Mouse (Mus musculus): ENCODE results near the gene Zfp385c. TPM values are rescaled to one million over a fixed set of nuclear protein-coding genes. Genes with fewer than 3 reads are reported as not detected.

Zfp385c gene
- total and polyA plus RNA-seq, 3 experiments, result 0.12 to 0.15 TPM; not detected in 1

DNA sequence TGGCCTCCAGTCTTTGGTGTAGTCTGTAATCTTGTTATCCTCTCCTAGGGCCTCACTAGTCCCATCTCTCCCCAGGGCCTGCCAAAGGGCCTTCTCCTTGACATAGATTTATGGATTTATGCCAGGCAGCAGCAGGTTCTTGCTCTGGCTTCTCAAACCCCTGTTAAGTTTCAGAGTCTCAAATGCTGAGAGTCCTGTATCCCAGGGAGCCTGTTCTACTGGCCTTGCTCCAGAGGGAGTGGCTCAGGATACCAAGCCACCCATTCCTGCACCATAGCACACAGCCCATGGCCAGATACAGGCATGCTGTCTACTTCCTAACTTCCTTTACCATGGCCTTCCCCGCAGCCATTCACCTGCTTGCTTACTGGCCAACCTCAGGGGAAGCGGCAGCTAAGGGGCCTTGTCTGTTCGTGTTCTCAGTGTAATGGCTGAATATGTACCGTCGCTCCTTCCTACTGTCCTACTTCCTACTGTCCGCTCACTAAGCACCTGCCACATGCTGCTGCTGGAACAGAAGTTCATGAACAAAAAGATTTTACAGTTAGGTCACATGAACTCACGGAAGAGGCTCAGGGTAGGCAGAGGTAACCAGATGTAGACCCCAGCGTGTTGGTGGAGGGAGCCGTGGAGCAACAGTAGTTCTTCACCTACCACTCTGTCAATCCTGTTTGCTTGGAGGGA is 113.0 kb downstream of the Zfp385c start:
- Histone ChIP-seq H3K27ac (ENCODE audit: control insufficient read depth, low read depth, low read length) (no peak overlapping the region), H3K9ac (ENCODE audit: control insufficient read depth, low read depth, low read length, poor library complexity, severe bottlenecking) (no peak overlapping the region), H3K4me1 (ENCODE audit: control insufficient read depth in 1 of 2, insufficient read depth in 2 of 2, low read length in 2 of 2) (peaks cover 9 to 14% of the 10 kb centered on the region in 2 experiments), H3K9me3 (replicated peaks; ENCODE audit: insufficient read depth, low read length) (no peaks in the 10 kb centered on the region), H3K36me3 (ENCODE audit: control insufficient read depth in 1 of 2, insufficient read depth in 2 of 2, low read length in 2 of 2) (peaks cover 10 to 15% of the 10 kb centered on the region in 2 experiments), H3K27me3 (ENCODE audit: control insufficient read depth in 1 of 2, insufficient read depth in 2 of 2, low read length in 2 of 2) (no peaks in the 10 kb centered on the region), H3K79me2 (ENCODE audit: control insufficient read depth, insufficient read depth, low read length, poor library complexity) (no peaks in the 10 kb centered on the region; the same call in 1 of the 2 replicates), H3K4me3 (ENCODE audit: control insufficient read depth in 1 of 2, insufficient read depth in 1 of 2, low read depth in 2 of 2, low read length in 2 of 2) (no peak overlapping the region)
- TF ChIP-seq EP300 (IDR thresholded peaks at IDR 0.05; ENCODE audit: low read depth in 1 of 2, low read length in 2 of 2) (no peak), CHD2 (IDR thresholded peaks at IDR 0.05; ENCODE audit: low read length) (no peak), NELFE (IDR thresholded peaks at IDR 0.05; ENCODE audit: low read depth, low read length) (no peak), MAX (IDR thresholded peaks at IDR 0.05; ENCODE audit: low read length) (no peak), UBTF (IDR thresholded peaks at IDR 0.05; ENCODE audit: borderline replicate concordance, insufficient read depth, low read depth, low read length) (no peak), SIN3A (IDR thresholded peaks at IDR 0.05; ENCODE audit: low read length) (no peak), MAZ (IDR thresholded peaks at IDR 0.05; ENCODE audit: low read depth, low read length) (no peak), POLR2A (IDR thresholded peaks at IDR 0.05; ENCODE audit: control insufficient read depth in 1 of 2, insufficient read depth in 1 of 2, low read depth in 1 of 2, low read length in 2 of 2, poor library complexity in 1 of 2) (no peak), TAL1 (IDR thresholded peaks at IDR 0.05; ENCODE audit: low read length) (no peak), CHD1 (IDR thresholded peaks at IDR 0.05; ENCODE audit: low read depth, low read length) (no peak), POLR2AphosphoS2 (IDR thresholded peaks at IDR 0.05; ENCODE audit: low read length) (no peak), KAT2A (conservative IDR thresholded peaks at IDR 0.05; ENCODE audit: low read depth, low read length) (no peak), MXI1 (IDR thresholded peaks at IDR 0.05; ENCODE audit: low read depth, low read length) (no peak)
- no peak for DNase-seq (ENCODE audit: low read depth, low spot score)

DNA sequence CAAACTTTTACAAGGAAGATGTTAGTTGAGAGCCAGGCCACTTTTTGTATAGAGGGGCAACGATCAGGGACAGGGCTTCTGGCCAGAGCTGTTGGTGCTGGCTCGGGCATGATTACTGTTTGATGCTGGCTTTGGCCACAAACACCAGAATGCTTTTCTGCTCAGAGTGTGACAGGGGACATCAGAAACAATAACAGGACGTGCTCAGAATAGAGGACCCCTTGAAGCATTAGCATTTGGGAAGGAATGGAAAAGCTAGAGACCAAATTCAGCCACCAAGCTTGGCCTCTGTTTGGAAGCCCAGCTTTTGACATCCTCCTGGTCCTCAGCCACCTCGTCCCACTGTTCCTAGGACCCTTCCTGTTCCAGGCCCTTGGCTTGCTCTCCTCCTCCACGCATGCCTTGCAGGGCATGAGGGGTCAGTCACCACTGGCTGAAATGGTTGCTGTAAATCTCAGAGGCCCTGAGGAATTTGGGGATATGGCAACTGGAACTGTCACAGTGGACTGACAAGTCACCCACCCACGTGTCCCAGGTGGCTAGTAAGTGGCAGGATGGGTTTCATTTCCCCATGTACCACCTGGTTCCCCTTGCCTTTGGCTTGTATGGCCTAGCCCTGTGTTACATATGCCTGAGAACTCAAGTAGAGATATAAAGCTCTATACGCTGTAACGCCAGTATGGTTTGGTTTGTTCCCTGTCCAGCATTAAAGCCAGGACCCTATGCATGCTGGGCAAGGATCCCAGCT is 114.2 kb downstream of the Zfp385c start:
- no peak overlapping the region for H3K27ac ChIP-seq (ENCODE audit: control insufficient read depth, low read depth, low read length)
- no peak for DNase-seq (ENCODE audit: low read depth, low spot score)
- H3K9me3 ChIP-seq (replicated peaks; ENCODE audit: insufficient read depth, low read length), result no peaks in the 10 kb centered on the region
- H3K9ac ChIP-seq (ENCODE audit: control insufficient read depth, low read depth, low read length, poor library complexity, severe bottlenecking), result no peak overlapping the region
- H3K4me1 ChIP-seq (ENCODE audit: control insufficient read depth in 1 of 2, insufficient read depth in 2 of 2, low read length in 2 of 2), result peaks cover 9 to 18% of the 10 kb centered on the region in 2 experiments
- TF ChIP-seq CHD1 (IDR thresholded peaks at IDR 0.05; ENCODE audit: low read depth, low read length), result no peak
- TF ChIP-seq POLR2AphosphoS2 (IDR thresholded peaks at IDR 0.05; ENCODE audit: low read length), result 0 out of 2 replicates have a peak, but pooled peaks have one; percentile 15
- no peaks in the 10 kb centered on the region for H3K27me3 ChIP-seq (ENCODE audit: control insufficient read depth in 1 of 2, insufficient read depth in 2 of 2, low read length in 2 of 2)
- peaks cover 5 to 17% of the 10 kb centered on the region in 2 experiments for H3K36me3 ChIP-seq (ENCODE audit: control insufficient read depth in 1 of 2, insufficient read depth in 2 of 2, low read length in 2 of 2)
- no peaks in the 10 kb centered on the region; the same call in 1 of the 2 replicates for H3K79me2 ChIP-seq (ENCODE audit: control insufficient read depth, insufficient read depth, low read length, poor library complexity)
- no peak overlapping the region for H3K4me3 ChIP-seq (ENCODE audit: control insufficient read depth in 1 of 2, insufficient read depth in 1 of 2, low read depth in 2 of 2, low read length in 2 of 2)

Other genes with a start within 250 kb of the Zfp385c start
- 31.5 and 34.7 TPM in 2 replicates for gene Klhl11, start 219.7 kb downstream of the Zfp385c start, total RNA-seq (2012; rRNA removed)
- gene Klhl11, start 219.7 kb downstream of the Zfp385c start, polyA plus RNA-seq (2012; ENCODE audit: insufficient read depth in 1 of 2, insufficient read length in 2 of 2, low read depth in 1 of 2, low replicate concordance in 2 of 2, missing spikeins in 1 of 2), result 10 to 100 TPM in 1 of 2 experiments, not detected in 1; 11.5 TPM
- gene Acly, start 164.5 kb downstream of the Zfp385c start, total RNA-seq (2012; rRNA removed), result 220 and 234 TPM in 2 replicates
- gene Acly, start 164.5 kb downstream of the Zfp385c start, polyA plus RNA-seq (2012; ENCODE audit: insufficient read depth in 1 of 2, insufficient read length in 2 of 2, low read depth in 1 of 2, low replicate concordance in 2 of 2, missing spikeins in 1 of 2), result 100 to 1,000 TPM in 1 of 2 experiments, not detected in 1; 167 TPM
- 0.23 and 0.46 TPM in 2 replicates for gene Ttc25, start 146.8 kb downstream of the Zfp385c start, total RNA-seq (2012; rRNA removed)
- gene Ttc25, start 146.8 kb downstream of the Zfp385c start, polyA plus RNA-seq (2012; ENCODE audit: insufficient read depth in 1 of 2, insufficient read length in 2 of 2, low read depth in 1 of 2, low replicate concordance in 2 of 2, missing spikeins in 1 of 2), result under 1 TPM in 1 of 2 experiments, not detected in 1; 0.92 TPM
- 19.0 and 20.1 TPM in 2 replicates for gene Cnp, start 117.6 kb downstream of the Zfp385c start, total RNA-seq (2012; rRNA removed)
- gene Cnp, start 117.6 kb downstream of the Zfp385c start, polyA plus RNA-seq (2012; ENCODE audit: insufficient read depth in 1 of 2, insufficient read length in 2 of 2, low read depth in 1 of 2, low replicate concordance in 2 of 2, missing spikeins in 1 of 2), result 10 to 100 TPM in 1 of 2 experiments, not detected in 1; 20.8 TPM
- 37.1 and 40.5 TPM in 2 replicates for gene Nkiras2, start 73.2 kb downstream of the Zfp385c start, total RNA-seq (2012; rRNA removed)
- gene Nkiras2, start 73.2 kb downstream of the Zfp385c start, polyA plus RNA-seq (2012; ENCODE audit: insufficient read depth in 1 of 2, insufficient read length in 2 of 2, low read depth in 1 of 2, low replicate concordance in 2 of 2, missing spikeins in 1 of 2), result 10 to 100 TPM in 1 of 2 experiments, not detected in 1; 49.9 TPM
- gene Dnajc7, start 72.3 kb downstream of the Zfp385c start, total RNA-seq (2012; rRNA removed), result 230 and 233 TPM in 2 replicates
- gene Dnajc7, start 72.3 kb downstream of the Zfp385c start, polyA plus RNA-seq (2012; ENCODE audit: insufficient read depth in 1 of 2, insufficient read length in 2 of 2, low read depth in 1 of 2, low replicate concordance in 2 of 2, missing spikeins in 1 of 2), result 100 to 1,000 TPM; 346 to 452 TPM
- gene Dhx58, start 11.8 kb upstream of the Zfp385c start, total RNA-seq (2012; rRNA removed), result 2.9 and 3.6 TPM in 2 replicates
- 1 to 10 TPM in 1 of 2 experiments, not detected in 1; 3.9 TPM for gene Dhx58, start 11.8 kb upstream of the Zfp385c start, polyA plus RNA-seq (2012; ENCODE audit: insufficient read depth in 1 of 2, insufficient read length in 2 of 2, low read depth in 1 of 2, low replicate concordance in 2 of 2, missing spikeins in 1 of 2)
- 57.9 and 59.6 TPM in 2 replicates for gene Kat2a, start 20.0 kb upstream of the Zfp385c start, total RNA-seq (2012; rRNA removed)
- 100 to 1,000 TPM in 1 of 2 experiments, 10 to 100 TPM in 1; 63.7 to 143 TPM for gene Kat2a, start 20.0 kb upstream of the Zfp385c start, polyA plus RNA-seq (2012; ENCODE audit: insufficient read depth in 1 of 2, insufficient read length in 2 of 2, low read depth in 1 of 2, low replicate concordance in 2 of 2, missing spikeins in 1 of 2)
- 0.49 and 0.73 TPM in 2 replicates for gene Hspb9, start 21.4 kb upstream of the Zfp385c start, total RNA-seq (2012; rRNA removed)
- 1 to 10 TPM in 1 of 2 experiments, not detected in 1; 2.1 TPM for gene Hspb9, start 21.4 kb upstream of the Zfp385c start, polyA plus RNA-seq (2012; ENCODE audit: insufficient read depth in 1 of 2, insufficient read length in 2 of 2, low read depth in 1 of 2, low replicate concordance in 2 of 2, missing spikeins in 1 of 2)
- gene Rab5c, start 45.8 kb upstream of the Zfp385c start, total RNA-seq (2012; rRNA removed), result 233 and 263 TPM in 2 replicates
- 100 to 1,000 TPM in 1 of 2 experiments, not detected in 1; 249 TPM for gene Rab5c, start 45.8 kb upstream of the Zfp385c start, polyA plus RNA-seq (2012; ENCODE audit: insufficient read depth in 1 of 2, insufficient read length in 2 of 2, low read depth in 1 of 2, low replicate concordance in 2 of 2, missing spikeins in 1 of 2)
- 0.07 and 0.08 TPM in 2 replicates for gene Kcnh4, start 67.5 kb upstream of the Zfp385c start, total RNA-seq (2012; rRNA removed)
- gene Kcnh4, start 67.5 kb upstream of the Zfp385c start, polyA plus RNA-seq (2012; ENCODE audit: insufficient read depth in 1 of 2, insufficient read length in 2 of 2, low read depth in 1 of 2, low replicate concordance in 2 of 2, missing spikeins in 1 of 2), result under 1 TPM in 1 of 2 experiments, not detected in 1; 0.04 TPM
- not detected in 2 replicates for gene Hcrt, start 70.5 kb upstream of the Zfp385c start, total RNA-seq (2012; rRNA removed)
- gene Hcrt, start 70.5 kb upstream of the Zfp385c start, polyA plus RNA-seq (2012; ENCODE audit: insufficient read depth in 1 of 2, insufficient read length in 2 of 2, low read depth in 1 of 2, low replicate concordance in 2 of 2, missing spikeins in 1 of 2), result not detected
- 5.7 and 7.1 TPM in 2 replicates for gene Ghdc, start 78.5 kb upstream of the Zfp385c start, total RNA-seq (2012; rRNA removed)
- gene Ghdc, start 78.5 kb upstream of the Zfp385c start, polyA plus RNA-seq (2012; ENCODE audit: insufficient read depth in 1 of 2, insufficient read length in 2 of 2, low read depth in 1 of 2, low replicate concordance in 2 of 2, missing spikeins in 1 of 2), result 1 to 10 TPM in 1 of 2 experiments, not detected in 1; 9.2 TPM
- gene Stat5b, start 158.3 kb upstream of the Zfp385c start, total RNA-seq (2012; rRNA removed), result 28.7 and 29.3 TPM in 2 replicates
- 10 to 100 TPM; 32.3 to 37.0 TPM for gene Stat5b, start 158.3 kb upstream of the Zfp385c start, polyA plus RNA-seq (2012; ENCODE audit: insufficient read depth in 1 of 2, insufficient read length in 2 of 2, low read depth in 1 of 2, low replicate concordance in 2 of 2, missing spikeins in 1 of 2)
- gene Stat5a, start 166.9 kb upstream of the Zfp385c start, total RNA-seq (2012; rRNA removed), result 54.2 and 59.0 TPM in 2 replicates
- gene Stat5a, start 166.9 kb upstream of the Zfp385c start, polyA plus RNA-seq (2012; ENCODE audit: insufficient read depth in 1 of 2, insufficient read length in 2 of 2, low read depth in 1 of 2, low replicate concordance in 2 of 2, missing spikeins in 1 of 2), result 10 to 100 TPM in 1 of 2 experiments, not detected in 1; 86.8 TPM
- 25.7 and 31.1 TPM in 2 replicates for gene Stat3, start 247.1 kb upstream of the Zfp385c start, total RNA-seq (2012; rRNA removed)
- 100 to 1,000 TPM in 1 of 2 experiments, 10 to 100 TPM in 1; 64.7 to 249 TPM for gene Stat3, start 247.1 kb upstream of the Zfp385c start, polyA plus RNA-seq (2012; ENCODE audit: insufficient read depth in 1 of 2, insufficient read length in 2 of 2, low read depth in 1 of 2, low replicate concordance in 2 of 2, missing spikeins in 1 of 2)

All from MEL (cell line).